Mouse (Mus musculus): ENCODE measurements at regions not wholly inside any gene's neighbourhood (a gene's known extent, or its start where the extent isn't known, plus 50 kb on each side); places are given as distances from the start of the nearest gene placed in this dataset.

DNA sequence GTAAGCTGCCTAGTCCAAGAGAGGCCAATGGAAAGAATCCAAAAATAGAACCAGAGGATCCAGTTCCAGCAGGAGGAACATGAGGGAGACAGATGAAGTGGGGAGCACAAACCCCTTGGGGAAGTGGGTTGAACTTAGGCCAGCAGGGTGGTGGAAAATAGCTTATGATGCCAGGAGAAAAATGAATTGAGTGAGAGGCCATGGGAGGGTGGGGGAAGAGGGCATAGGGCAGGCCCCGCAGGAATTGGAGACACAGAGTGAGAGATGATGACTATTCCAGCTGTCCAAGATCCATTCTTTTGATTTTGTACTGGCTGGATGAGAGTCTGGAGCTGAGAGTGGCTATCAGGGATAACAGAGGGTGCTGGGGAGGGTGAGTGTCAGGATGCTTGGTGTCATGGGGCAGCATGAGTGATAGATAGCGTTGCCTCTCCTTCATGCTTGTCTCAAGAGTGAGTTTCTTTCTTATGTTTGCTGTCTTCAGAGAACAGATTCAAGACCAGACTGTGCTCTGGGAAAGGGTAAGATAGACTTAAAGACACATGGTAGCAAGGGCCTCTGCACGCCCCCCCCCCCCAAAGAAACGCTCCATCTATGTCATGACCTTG, 90.3 kb upstream of the Tnp1 start:
- TF ChIP-seq CTCF (IDR thresholded peaks at IDR 0.05; ENCODE audit: low read depth, low read length) = no peak
- TF ChIP-seq POLR2AphosphoS5 (IDR thresholded peaks at IDR 0.05; ENCODE audit: insufficient replicate concordance, low read depth, low read length) = no peak
